Mouse (Mus musculus) kidney, postnatal 0 days (tissue): ENCODE results near the gene Akap2. TPM values are rescaled to one million over a fixed set of nuclear protein-coding genes. Genes with fewer than 3 reads are reported as not detected.
A peak's percentile ranks its signal among the peaks of the same experiment; 100 is the strongest.

Experiments used
- ATAC-seq: fragments of 200-750 bp; cut with Nextera tagmentation; replicated peaks from 2 replicates; pipeline ENCODE4 v1.8.0; 2017; ENCODE audit warnings: low read depth, moderate number of reproducible peaks, moderate TSS enrichment, moderate library complexity; ENCODE audit not compliant: low FRiP score
- DNase-seq: peaks from one replicate; pipeline ENCODE4 v3.0.0-alpha.2; 2016; ENCODE audit warnings: low spot score
- H3K27ac ChIP-seq: fragments of 300-500 bp; sonication (generic); 2 replicates; pipeline ENCODE4 v1.5.1; 2014; ENCODE audit warnings: mild to moderate bottlenecking
- H3K27me3 ChIP-seq: fragments of 300-500 bp; sonication (generic); 2 replicates; pipeline ENCODE4 v1.6.1; 2014; ENCODE audit warnings: low read length, mixed read lengths; ENCODE audit not compliant: insufficient read depth
- H3K36me3 ChIP-seq: fragments of 300-500 bp; sonication (generic); 2 replicates; pipeline ENCODE4 v1.6.1; 2014; ENCODE audit warnings: low read length, mixed read lengths; ENCODE audit not compliant: insufficient read depth
- H3K4me1 ChIP-seq: fragments of 300-500 bp; sonication (generic); replicated peaks from 2 replicates; pipeline ENCODE4 v1.6.1; 2014; ENCODE audit warnings: antibody characterized with exemption, low read length, mixed read lengths; ENCODE audit not compliant: insufficient read depth
- H3K4me2 ChIP-seq: fragments of 300-500 bp; sonication (generic); 2 replicates; pipeline ENCODE4 v1.6.1; 2014; ENCODE audit warnings: mild to moderate bottlenecking, low read length, moderate library complexity, mixed read lengths
- H3K4me3 ChIP-seq: fragments of 300-500 bp; sonication (generic); replicated peaks from 2 replicates; pipeline ENCODE4 v1.5.1; 2014; ENCODE audit warnings: low read depth, low read length
- H3K9ac ChIP-seq: fragments of 300-500 bp; sonication (generic); 2 replicates; pipeline ENCODE4 v1.6.1; 2014; ENCODE audit warnings: low read depth, low read length
- H3K9me3 ChIP-seq: fragments of 300-500 bp; sonication (generic); replicated peaks from 2 replicates; pipeline ENCODE4 v1.6.1; 2016; ENCODE audit warnings: low read length, inconsistent platforms, mixed read lengths
- CTCF ChIP-seq: IDR thresholded peaks from 2 replicates; pipeline ENCODE4 v1.5.1; 2016; ENCODE audit warnings: antibody characterized with exemption, low read depth, mild to moderate bottlenecking, moderate library complexity
- WGBS: fragments of 180-500 bp; shearing (Covaris S2); extraction: QIAGEN DNeasy Blood & Tissue Kit; methylation state at CpG from one replicate; pipeline ENCODE4 v1.1.7; 2014; 5-methylcytosine and 5-hydroxymethylcytosine counted together
- polyA plus RNA-seq: library from polyadenylated mRNA; unstranded; fragments of >200 nt; fragmentation: Nextera tagmentation; extraction: Ambion mirVana; gene quantifications from 2 replicates; pipeline ENCODE4 v1.2.1, GENCODE M21; 2015

Gene Akap2
- polyA plus RNA-seq, 1 experiment from 2014 or later: 20.5 TPM

DNA sequence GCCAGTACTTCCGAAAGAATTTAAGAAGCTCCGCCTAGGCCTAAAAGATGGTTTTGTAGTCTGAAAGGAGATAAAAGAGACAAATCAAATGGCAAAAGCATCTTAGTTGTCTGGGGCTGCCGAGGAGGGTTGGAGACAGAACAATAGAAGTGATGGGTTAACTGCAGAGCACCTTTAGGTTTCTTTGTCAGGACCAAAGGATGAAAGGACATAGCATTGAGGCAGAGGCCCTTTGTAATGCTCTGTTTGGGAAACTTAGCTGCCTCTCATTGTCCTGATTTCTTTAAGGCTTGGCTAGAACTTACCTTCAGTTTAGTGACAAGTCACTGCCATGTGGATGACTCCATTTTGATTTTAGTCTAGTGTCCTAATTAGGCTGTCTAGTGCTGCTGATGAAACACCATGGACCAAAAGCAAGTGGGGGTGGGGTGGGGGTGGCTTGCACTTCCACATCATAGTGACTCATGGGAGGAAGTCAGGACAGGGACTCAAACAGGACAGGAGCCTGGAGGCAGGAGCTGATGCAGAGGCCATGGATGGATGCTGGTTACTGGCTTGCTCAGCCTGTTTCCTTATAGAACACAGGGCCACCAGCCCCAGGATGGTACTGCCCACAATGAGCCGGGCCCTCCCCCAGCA is 52.8 kb downstream of the Akap2 start:
- DNase-seq: no peak
- Histone ChIP-seq H3K9me3 (no peaks in the 10 kb centered on the region), H3K27me3 (no peaks in the 10 kb centered on the region), H3K4me3 (no peak overlapping the region), H3K9ac (no peak overlapping the region), H3K4me1 (no peaks in the 10 kb centered on the region), H3K36me3 (no peaks in the 10 kb centered on the region), H3K27ac (no peak overlapping the region), H3K4me2 (no peak overlapping the region)
- no peak for ATAC-seq
- 82% methylated on average over 4 of the region's 4 CpGs for WGBS
- no peak for TF ChIP-seq CTCF

- H3K9me3 ChIP-seq: no peaks in the 10 kb centered on the region
- no peak overlapping the region for H3K27ac ChIP-seq
- no peak overlapping the region for H3K4me3 ChIP-seq
- no peaks in the 10 kb centered on the region for H3K27me3 ChIP-seq
- DNase-seq (no peak), ATAC-seq (0 out of 2 replicates have a peak, but pooled peaks have one; percentile 36)
- no peak for TF ChIP-seq CTCF
- no peaks in the 10 kb centered on the region for H3K4me1 ChIP-seq
- no peaks in the 10 kb centered on the region for H3K36me3 ChIP-seq
- no peak overlapping the region for H3K4me2 ChIP-seq
- H3K9ac ChIP-seq: no peak overlapping the region
- 95% methylated on average over 2 of the region's 2 CpGs for WGBS
Measured at GRCm38 (mm10) chr4:57771558-57772219, 54.2 kb downstream of the Akap2 start.

- ATAC-seq (no peak), DNase-seq (peak; percentile 66)
- H3K4me3 ChIP-seq: no peak overlapping the region
- WGBS: 40% methylated on average over 11 of the region's 11 CpGs
- no peak overlapping the region for H3K9ac ChIP-seq
- no peaks in the 10 kb centered on the region for H3K9me3 ChIP-seq
- H3K27ac ChIP-seq: peak overlapping the region; percentile 50; the same call in 1 of the 2 replicates
- TF ChIP-seq CTCF: no peak
- H3K4me1 ChIP-seq: no peaks in the 10 kb centered on the region
- no peak overlapping the region for H3K4me2 ChIP-seq
- no peaks in the 10 kb centered on the region for H3K36me3 ChIP-seq
- H3K27me3 ChIP-seq: no peaks in the 10 kb centered on the region
Measured at GRCm38 (mm10) chr4:57772851-57773510, 55.5 kb downstream of the Akap2 start.

DNA sequence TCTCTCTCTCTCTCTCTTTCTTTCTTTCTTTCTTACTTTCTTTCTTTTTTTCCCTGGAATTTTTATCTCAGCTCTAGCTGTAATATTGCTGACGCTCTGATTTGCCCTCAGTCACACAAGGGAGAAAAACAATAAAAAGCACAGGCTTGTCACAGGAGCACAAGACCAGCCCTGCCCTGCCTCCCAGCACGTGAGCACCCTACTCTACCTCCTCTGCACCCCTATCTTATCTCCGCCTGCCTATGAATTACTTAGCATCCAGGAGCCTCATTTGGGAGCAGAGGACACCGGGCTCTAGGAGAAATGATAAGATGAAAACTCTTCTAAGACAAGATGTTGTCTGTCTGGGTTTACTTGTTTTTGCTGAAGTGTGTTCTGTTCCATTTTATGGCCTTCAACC is 57.1 kb downstream of the Akap2 start:
- Histone ChIP-seq H3K4me1 (no peaks in the 10 kb centered on the region), H3K27ac (no peak overlapping the region), H3K4me3 (no peak overlapping the region), H3K36me3 (no peaks in the 10 kb centered on the region), H3K27me3 (no peaks in the 10 kb centered on the region), H3K9me3 (no peaks in the 10 kb centered on the region), H3K9ac (no peak overlapping the region), H3K4me2 (no peak overlapping the region)
- 77% methylated on average over 3 of the region's 4 CpGs for WGBS
- TF ChIP-seq CTCF: no peak
- ATAC-seq: no peak
- no peak for DNase-seq

GRCm38 (mm10) chr4:57775582-57775981 is 58.1 kb downstream of the Akap2 start:
- Histone ChIP-seq H3K4me2 (no peak overlapping the region), H3K4me1 (no peaks in the 10 kb centered on the region), H3K27me3 (no peaks in the 10 kb centered on the region), H3K4me3 (no peak overlapping the region), H3K9ac (no peak overlapping the region), H3K9me3 (no peaks in the 10 kb centered on the region), H3K36me3 (no peaks in the 10 kb centered on the region), H3K27ac (no peak overlapping the region)
- no peak for DNase-seq
- no peak for TF ChIP-seq CTCF
- ATAC-seq: no peak

- Histone ChIP-seq H3K4me3 (no peak overlapping the region), H3K9me3 (no peaks in the 10 kb centered on the region), H3K27me3 (no peaks in the 10 kb centered on the region), H3K27ac (no peak overlapping the region), H3K36me3 (no peaks in the 10 kb centered on the region), H3K4me2 (no peak overlapping the region), H3K4me1 (peaks cover 6% of the 10 kb centered on the region), H3K9ac (no peak overlapping the region)
- DNase-seq (no peak), ATAC-seq (no peak)
- TF ChIP-seq CTCF: no peak
- 40% methylated on average over 4 of the region's 4 CpGs for WGBS
Measured at GRCm38 (mm10) chr4:57780403-57780802, 62.9 kb downstream of the Akap2 start.
